Mouse (Mus musculus): ENCODE data around the gene Ndp. TPM values are rescaled to one million over a fixed set of nuclear protein-coding genes. Genes with fewer than 3 reads are reported as not detected.

Ndp gene
- polyA plus RNA-seq (2015; fragmentation: Nextera tagmentation; extraction: Ambion mirVana): 3.1 and 4.2 TPM in 2 replicates

DNA sequence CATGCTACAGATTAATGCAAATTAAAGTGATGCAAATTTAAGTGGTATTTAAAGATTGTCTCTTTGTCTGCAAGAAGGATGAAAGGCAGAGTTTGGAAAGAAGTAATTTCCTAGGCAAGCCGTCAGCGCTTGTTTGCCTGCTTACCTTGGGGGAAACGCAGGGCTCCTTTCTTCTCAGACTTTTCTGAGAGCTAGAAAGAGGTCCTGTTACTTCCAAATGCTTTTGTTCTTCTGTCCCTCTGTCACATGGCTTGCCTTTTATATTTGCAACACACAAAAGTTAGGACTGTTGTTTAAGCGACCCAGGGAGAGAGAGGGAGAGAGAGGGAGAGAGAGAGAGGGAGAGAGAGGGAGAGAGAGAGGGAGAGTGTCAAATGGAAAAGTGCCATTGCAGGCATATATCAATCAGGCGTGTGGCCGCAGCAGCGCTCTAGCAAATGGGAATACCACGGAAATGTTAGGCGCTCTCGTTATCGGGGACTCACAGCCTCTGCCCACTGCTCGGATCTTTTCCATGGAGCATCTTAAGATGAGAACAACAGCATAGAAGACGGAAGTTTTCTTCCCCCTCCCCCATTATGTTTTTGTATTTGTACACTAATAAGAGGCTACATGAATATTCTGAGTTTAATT is at the start of gene Ndp:
TSS of gene Ndp (minus strand) at position 534 of the 633 bp plus-strand sequence.
- WGBS: 19% methylated on average over 13 of the region's 13 CpGs
- H3K4me3 ChIP-seq: peak within 1 kb of the TSS; percentile 33
- peak within 1 kb of the TSS; percentile 54; the same call in 1 of the 2 replicates for H3K9ac ChIP-seq
- H3K27ac ChIP-seq: no peak within 1 kb of the TSS
- ATAC-seq (ENCODE audit: insufficient number of reproducible peaks, insufficient read depth, low FRiP score, low TSS enrichment, low read depth): no peak
- H3K9me3 ChIP-seq: no peaks in the 10 kb centered on the region
- peak within 1 kb of the TSS; percentile 55 for H3K4me2 ChIP-seq
- H3K4me1 ChIP-seq: no peaks in the 10 kb centered on the region
- H3K27me3 ChIP-seq: peaks cover 15% of the 10 kb centered on the region
- H3K36me3 ChIP-seq: no peaks in the 10 kb centered on the region

DNA sequence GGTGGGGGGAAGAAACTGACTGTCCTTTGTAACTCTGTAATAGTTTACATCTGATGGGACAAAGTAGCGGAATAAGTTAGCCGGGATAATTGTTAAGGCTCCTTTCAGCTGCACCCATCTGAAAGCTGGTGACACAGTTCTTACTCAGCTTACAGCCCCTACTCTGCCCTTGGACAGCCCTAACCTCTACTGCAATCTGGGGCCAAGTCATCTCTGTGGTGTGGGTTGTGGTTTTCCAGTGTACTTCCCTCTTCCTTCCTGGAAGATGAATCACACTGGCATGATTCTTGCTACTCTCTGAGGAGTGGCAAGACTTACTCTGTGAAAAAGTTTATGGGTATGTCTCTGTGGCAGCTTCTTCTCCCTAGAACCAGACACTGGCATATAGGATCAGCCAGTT is 43.2 kb upstream of the Ndp start:
- Histone ChIP-seq H3K4me3 (no peak overlapping the region), H3K4me1 (no peaks in the 10 kb centered on the region), H3K9ac (no peak overlapping the region), H3K4me2 (no peak overlapping the region), H3K36me3 (no peaks in the 10 kb centered on the region), H3K9me3 (no peaks in the 10 kb centered on the region), H3K27me3 (no peaks in the 10 kb centered on the region), H3K27ac (no peak overlapping the region)
- ATAC-seq (ENCODE audit: insufficient number of reproducible peaks, insufficient read depth, low FRiP score, low TSS enrichment, low read depth): no peak
- WGBS: 83% methylated on average over 2 of the region's 2 CpGs

GRCm38 (mm10) chrX:16918006-16918405 is 6.4 kb upstream of the Ndp start:
- no peak overlapping the region for H3K4me2 ChIP-seq
- no peaks in the 10 kb centered on the region for H3K27me3 ChIP-seq
- H3K4me1 ChIP-seq: no peaks in the 10 kb centered on the region
- no peak for ATAC-seq (ENCODE audit: insufficient number of reproducible peaks, insufficient read depth, low FRiP score, low TSS enrichment, low read depth)
- no peak overlapping the region for H3K27ac ChIP-seq
- no peak overlapping the region for H3K9ac ChIP-seq
- no peaks in the 10 kb centered on the region for H3K36me3 ChIP-seq
- H3K4me3 ChIP-seq: no peak overlapping the region
- no peaks in the 10 kb centered on the region for H3K9me3 ChIP-seq

DNA sequence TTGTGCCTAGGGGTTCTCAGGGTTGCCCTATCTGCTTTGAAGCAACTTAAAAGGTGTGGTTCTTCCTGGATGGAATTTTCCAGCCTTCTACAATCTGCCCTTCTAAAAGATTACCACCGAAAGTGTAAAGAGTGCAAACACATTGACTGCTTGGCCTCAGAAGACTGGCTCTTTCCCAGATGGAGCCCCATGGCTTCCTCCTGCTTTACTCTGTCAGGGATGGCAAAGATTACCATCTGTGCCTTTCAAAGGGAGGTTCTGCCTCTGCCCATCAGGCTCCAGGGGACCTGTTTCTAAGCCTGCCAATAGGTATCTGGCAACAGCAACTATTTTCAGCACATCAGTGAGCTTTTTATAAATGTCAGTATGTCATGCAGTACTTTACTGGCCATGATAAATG is 1.5 kb upstream of the Ndp start:
- Histone ChIP-seq H3K4me3 (no peak overlapping the region), H3K4me2 (no peak overlapping the region), H3K9ac (no peak overlapping the region), H3K9me3 (no peaks in the 10 kb centered on the region), H3K36me3 (no peaks in the 10 kb centered on the region), H3K27ac (no peak overlapping the region), H3K27me3 (peaks cover 15% of the 10 kb centered on the region), H3K4me1 (no peaks in the 10 kb centered on the region)
- no peak for ATAC-seq (ENCODE audit: insufficient number of reproducible peaks, insufficient read depth, low FRiP score, low TSS enrichment, low read depth)
- WGBS: 84% methylated on average over 1 of the region's 1 CpGs

DNA sequence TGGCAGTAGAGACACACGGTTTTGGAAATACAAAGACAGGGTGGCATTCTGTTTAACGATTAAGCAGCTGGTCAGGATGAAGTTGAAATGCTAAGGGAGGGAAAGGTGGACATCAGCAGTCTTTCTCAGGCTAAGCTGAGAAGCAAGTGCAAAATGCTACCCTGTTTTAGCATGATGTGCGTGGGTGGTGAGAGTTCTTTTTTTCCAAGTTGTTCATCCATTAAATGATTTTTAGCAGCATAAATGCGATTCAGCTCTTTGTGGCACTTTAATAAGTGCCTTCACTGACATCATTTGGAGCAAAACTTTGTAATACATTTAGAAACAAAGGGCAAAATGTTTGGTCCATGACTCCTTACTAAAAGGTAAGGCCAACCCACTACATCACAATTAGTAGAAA is 337 bp upstream of the Ndp start:
- peak overlapping the region; percentile 55 for H3K4me2 ChIP-seq
- H3K4me3 ChIP-seq: peak overlapping the region; percentile 33; the same call in 1 of the 2 replicates

GRCm38 (mm10) chrX:16910211-16911095 is 1.1 kb downstream of the Ndp start:
- no peak for ATAC-seq (ENCODE audit: insufficient number of reproducible peaks, insufficient read depth, low FRiP score, low TSS enrichment, low read depth)
- 26% methylated on average over 18 of the region's 18 CpGs for WGBS
- Histone ChIP-seq H3K27ac (no peak overlapping the region), H3K4me3 (peak overlapping the region; percentile 33), H3K27me3 (peaks cover 15% of the 10 kb centered on the region), H3K9me3 (no peaks in the 10 kb centered on the region), H3K36me3 (no peaks in the 10 kb centered on the region), H3K9ac (peak overlapping the region; percentile 54; the same call in 1 of the 2 replicates), H3K4me1 (no peaks in the 10 kb centered on the region), H3K4me2 (peak overlapping the region; percentile 55)

More for the DNA sequence above, 337 bp upstream of the Ndp start:
- Histone ChIP-seq H3K9ac (no peak overlapping the region), H3K9me3 (no peaks in the 10 kb centered on the region), H3K4me1 (no peaks in the 10 kb centered on the region), H3K27ac (no peak overlapping the region), H3K36me3 (no peaks in the 10 kb centered on the region), H3K27me3 (peaks cover 15% of the 10 kb centered on the region)
- WGBS: 42% methylated on average over 4 of the region's 4 CpGs
- ATAC-seq (ENCODE audit: insufficient number of reproducible peaks, insufficient read depth, low FRiP score, low TSS enrichment, low read depth): no peak

DNA sequence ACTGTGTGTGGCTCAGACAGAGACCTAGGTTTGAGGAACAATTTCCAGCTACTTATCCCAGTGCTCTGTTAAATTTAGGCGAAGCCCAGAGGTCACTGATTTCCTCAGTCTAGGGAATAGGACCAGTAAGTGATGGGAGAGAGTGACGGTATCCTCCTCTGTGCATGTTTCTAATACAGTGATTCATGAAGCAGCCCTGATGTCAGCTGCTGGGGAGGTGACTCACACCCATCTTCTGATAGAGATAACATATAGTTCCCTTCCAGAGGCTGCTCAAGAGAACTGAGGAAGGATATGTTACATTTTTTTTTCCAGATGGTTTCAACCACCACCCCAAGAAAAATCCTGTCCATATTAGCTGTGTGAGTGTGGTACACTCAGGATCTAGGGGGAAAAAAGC is 2.9 kb downstream of the Ndp start:
- no peak overlapping the region for H3K4me2 ChIP-seq
- H3K27ac ChIP-seq: no peak overlapping the region
- no peak for ATAC-seq (ENCODE audit: insufficient number of reproducible peaks, insufficient read depth, low FRiP score, low TSS enrichment, low read depth)
- no peaks in the 10 kb centered on the region for H3K36me3 ChIP-seq
- no peaks in the 10 kb centered on the region for H3K4me1 ChIP-seq
- no peak overlapping the region for H3K4me3 ChIP-seq
- H3K9me3 ChIP-seq: no peaks in the 10 kb centered on the region
- peaks cover 15% of the 10 kb centered on the region for H3K27me3 ChIP-seq
- 75% methylated on average over 2 of the region's 2 CpGs for WGBS
- no peak overlapping the region for H3K9ac ChIP-seq

GRCm38 (mm10) chrX:16907554-16907953 is 4.0 kb downstream of the Ndp start:
- Histone ChIP-seq H3K4me1 (no peaks in the 10 kb centered on the region), H3K36me3 (no peaks in the 10 kb centered on the region), H3K27me3 (peaks cover 15% of the 10 kb centered on the region), H3K9ac (no peak overlapping the region), H3K4me2 (no peak overlapping the region), H3K9me3 (no peaks in the 10 kb centered on the region), H3K4me3 (no peak overlapping the region), H3K27ac (no peak overlapping the region)
- 64% methylated on average over 6 of the region's 6 CpGs for WGBS
- no peak for ATAC-seq (ENCODE audit: insufficient number of reproducible peaks, insufficient read depth, low FRiP score, low TSS enrichment, low read depth)

DNA sequence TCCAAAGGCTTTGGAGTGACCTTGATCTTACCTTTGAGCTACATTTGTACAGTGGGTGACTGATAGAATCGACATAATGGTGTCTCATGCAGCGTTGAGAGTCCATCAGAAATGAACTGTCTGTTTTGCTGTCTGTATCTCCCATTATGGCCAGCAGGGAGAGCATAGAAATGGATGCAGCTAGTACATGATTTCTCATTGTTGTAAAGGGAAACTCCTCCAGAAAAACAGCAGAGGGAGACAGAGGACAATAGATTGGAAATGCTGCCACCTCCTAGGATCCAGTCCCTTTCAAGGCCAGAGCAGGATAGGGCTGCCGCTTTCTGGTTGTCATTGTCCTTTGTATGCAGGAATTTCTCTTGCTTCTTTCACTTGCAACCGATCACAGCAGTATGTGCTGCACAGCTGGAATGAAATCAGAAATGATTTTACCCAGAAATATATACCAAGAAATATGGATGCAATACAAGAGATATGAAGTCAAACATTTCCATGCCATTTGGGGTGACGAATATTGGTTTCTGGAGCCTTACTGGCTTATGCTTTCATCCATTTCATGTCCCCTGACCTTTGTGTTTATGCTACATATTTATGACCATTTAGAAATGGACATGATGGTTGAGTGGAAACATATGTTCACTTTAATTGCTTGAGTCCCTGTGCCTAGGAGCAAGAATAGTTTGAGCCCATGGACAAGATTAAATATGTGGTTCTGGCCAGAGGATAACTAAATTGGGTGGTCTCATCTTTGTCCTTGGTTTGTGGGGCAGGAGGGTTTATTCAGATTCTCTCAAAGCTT is 17.0 kb downstream of the Ndp start:
- Histone ChIP-seq H3K4me3 (no peak overlapping the region), H3K9me3 (no peaks in the 10 kb centered on the region), H3K36me3 (no peaks in the 10 kb centered on the region), H3K4me2 (no peak overlapping the region), H3K4me1 (no peaks in the 10 kb centered on the region), H3K27ac (no peak overlapping the region), H3K9ac (no peak overlapping the region), H3K27me3 (no peaks in the 10 kb centered on the region; the same call in 1 of the 2 replicates)
- 39% methylated on average over 5 of the region's 5 CpGs for WGBS
- no peak for ATAC-seq (ENCODE audit: insufficient number of reproducible peaks, insufficient read depth, low FRiP score, low TSS enrichment, low read depth)

- no peaks in the 10 kb centered on the region for H3K27me3 ChIP-seq
- H3K27ac ChIP-seq: no peak overlapping the region
- ATAC-seq (ENCODE audit: insufficient number of reproducible peaks, insufficient read depth, low FRiP score, low TSS enrichment, low read depth): no peak
- no peaks in the 10 kb centered on the region for H3K36me3 ChIP-seq
- no peaks in the 10 kb centered on the region for H3K4me1 ChIP-seq
- H3K4me2 ChIP-seq: no peak overlapping the region
- H3K9me3 ChIP-seq: no peaks in the 10 kb centered on the region
- H3K4me3 ChIP-seq: no peak overlapping the region
- H3K9ac ChIP-seq: no peak overlapping the region
Measured at GRCm38 (mm10) chrX:16867640-16868314, 43.8 kb downstream of the Ndp start.

- no peak for ATAC-seq (ENCODE audit: insufficient number of reproducible peaks, insufficient read depth, low FRiP score, low TSS enrichment, low read depth)
- no peak overlapping the region for H3K27ac ChIP-seq
- no peaks in the 10 kb centered on the region for H3K9me3 ChIP-seq
- no peaks in the 10 kb centered on the region for H3K27me3 ChIP-seq
- no peaks in the 10 kb centered on the region for H3K36me3 ChIP-seq
- no peak overlapping the region for H3K4me2 ChIP-seq
- H3K9ac ChIP-seq: no peak overlapping the region
- no peaks in the 10 kb centered on the region for H3K4me1 ChIP-seq
- H3K4me3 ChIP-seq: no peak overlapping the region
Measured at GRCm38 (mm10) chrX:16860244-16860643, 51.3 kb downstream of the Ndp start.
